Mouse (Mus musculus): Measurements from ENCODE around the gene Pmf1.

GRCm38 (mm10) chr3:88446471-88447123 is 36.5 kb upstream of the Pmf1 start:
- no peak for TF ChIP-seq CTCF (IDR thresholded peaks at IDR 0.05; ENCODE audit: low read depth, low read length)
- no peak for TF ChIP-seq POLR2A (IDR thresholded peaks at IDR 0.05; ENCODE audit: extremely low read depth, insufficient read depth, low read length)

Data from liver, adult 2 months (tissue).